In genomic region chr16:92976097-92976496, GRCm38 (mm10) we compare ENCODE assay signal across 27 mouse cellular contexts.
DNase-seq lines count a peak whose midpoint lies in the region; ATAC-seq lines count a peak whose summit lies in the region.
"Had no signal": no experiment of that assay in that cellular context is flagged by ENCODE, and none has a peak within 500 bp of the region (broad histone marks: within the 10 kb centered on the region; RNA-seq: fewer than 3 reads in every experiment).

No protein-coding gene starts in this region.

- peak; percentile 32 for DNase-seq in embryo, embryonic 11.5 days (ENCODE audit: low read depth, low spot score)
- DNase-seq in embryo, embryonic 10.5 days (ENCODE audit: low spot score): no peak
- no peak for DNase-seq in kidney, postnatal 36 days
- DNase-seq in lung, postnatal 36 days: no peak
- DNase-seq in limb, embryonic 10.5 days (ENCODE audit: low spot score): peak; percentile 46
- DNase-seq in gastrocnemius, postnatal 10 days: no peak
- DNase-seq: adrenal gland, postnatal 10 days; cerebellum, adult 11 months; cerebellum, postnatal 10 days; gastrocnemius, postnatal 36 days; heart, adult 2 months; heart, postnatal 14 days; layer of hippocampus, postnatal 36 days; liver, postnatal 0 days; right cerebral cortex, postnatal 4 days; thymus, postnatal 4 days had no signal

- WGBS in kidney, embryonic 16.5 days: 38% methylated on average over 8 of the region's 8 CpGs
- WGBS in lung, embryonic 15.5 days: 49% methylated on average over 8 of the region's 8 CpGs
- 34% methylated on average over 8 of the region's 8 CpGs for WGBS in limb, embryonic 10.5 days

- peaks cover 4% of the 10 kb centered on the region; the same call in 1 of the 2 replicates for H3K4me1 ChIP-seq in kidney, embryonic 16.5 days (ENCODE audit: insufficient read depth, low read length)
- H3K4me1 ChIP-seq in lung, embryonic 15.5 days: no peaks in the 10 kb centered on the region
- H3K4me1 ChIP-seq in limb, embryonic 10.5 days: peaks cover 8% of the 10 kb centered on the region; the same call in 1 of the 2 replicates
- H3K4me1 ChIP-seq: intestine, embryonic 15.5 days; liver, embryonic 12.5 days; midbrain, embryonic 12.5 days; neural tube, embryonic 13.5 days had no signal

- no peak overlapping the region for H3K27ac ChIP-seq in kidney, embryonic 16.5 days (ENCODE audit: low read length)
- no peak overlapping the region for H3K27ac ChIP-seq in lung, embryonic 15.5 days
- H3K27ac ChIP-seq in limb, embryonic 10.5 days: no peak overlapping the region
- H3K27ac ChIP-seq: heart, adult 2 months; intestine, embryonic 15.5 days; liver, embryonic 12.5 days; midbrain, embryonic 12.5 days; neural tube, embryonic 13.5 days; stomach, postnatal 0 days had no signal

- H3K4me2 ChIP-seq in kidney, embryonic 16.5 days (replicated peaks; ENCODE audit: low read depth, low read length): no peak overlapping the region
- H3K4me2 ChIP-seq in lung, embryonic 15.5 days: no peak overlapping the region
- H3K4me2 ChIP-seq: intestine, embryonic 15.5 days; liver, embryonic 12.5 days; midbrain, embryonic 12.5 days; neural tube, embryonic 13.5 days had no signal

- H3K9ac ChIP-seq in kidney, embryonic 16.5 days (replicated peaks; ENCODE audit: low read length): no peak overlapping the region
- H3K9ac ChIP-seq in lung, embryonic 15.5 days: no peak overlapping the region
- H3K9ac ChIP-seq: intestine, embryonic 15.5 days; liver, embryonic 12.5 days; liver, postnatal 0 days; midbrain, embryonic 12.5 days; neural tube, embryonic 13.5 days had no signal

- H3K9me3 ChIP-seq in kidney, embryonic 16.5 days (ENCODE audit: low read length): no peaks in the 10 kb centered on the region
- H3K9me3 ChIP-seq in lung, embryonic 15.5 days: no peaks in the 10 kb centered on the region
- H3K9me3 ChIP-seq in limb, embryonic 10.5 days (replicated peaks): no peaks in the 10 kb centered on the region
- H3K9me3 ChIP-seq: intestine, embryonic 15.5 days; liver, embryonic 12.5 days; midbrain, embryonic 12.5 days; neural tube, embryonic 13.5 days had no signal

- ATAC-seq in kidney, embryonic 16.5 days (ENCODE audit: low FRiP score, low TSS enrichment): peak; percentile 54; the same call in 1 of the 2 replicates
- peak; percentile 90 for ATAC-seq in lung, embryonic 15.5 days (ENCODE audit: borderline replicate concordance, extremely low read depth, low FRiP score, low TSS enrichment)
- ATAC-seq: forebrain, embryonic 14.5 days; hindbrain, embryonic 16.5 days; intestine, embryonic 15.5 days; liver, embryonic 12.5 days; liver, postnatal 0 days; Patski had no signal

- no peak overlapping the region for H3K4me3 ChIP-seq in kidney, embryonic 16.5 days (ENCODE audit: low read length)
- H3K4me3 ChIP-seq in lung, embryonic 15.5 days: no peak overlapping the region
- H3K4me3 ChIP-seq in limb, embryonic 10.5 days: no peak overlapping the region
- H3K4me3 ChIP-seq: heart, adult 2 months; intestine, embryonic 15.5 days; liver, embryonic 12.5 days; megakaryocyte, embryonic 14.5 days; midbrain, embryonic 12.5 days; neural tube, embryonic 13.5 days had no signal

- H3K27me3 ChIP-seq in kidney, embryonic 16.5 days (ENCODE audit: insufficient read depth, low read length): no peaks in the 10 kb centered on the region
- H3K27me3 ChIP-seq in lung, embryonic 15.5 days: no peaks in the 10 kb centered on the region
- H3K27me3 ChIP-seq in limb, embryonic 10.5 days (ENCODE audit: low read depth, poor library complexity, severe bottlenecking): peaks cover 64% of the 10 kb centered on the region
- H3K27me3 ChIP-seq: intestine, embryonic 15.5 days; midbrain, embryonic 12.5 days; neural tube, embryonic 13.5 days; Patski had no signal

- H3K36me3 ChIP-seq in kidney, embryonic 16.5 days (ENCODE audit: insufficient read depth, low read length): no peaks in the 10 kb centered on the region
- no peaks in the 10 kb centered on the region for H3K36me3 ChIP-seq in lung, embryonic 15.5 days
- H3K36me3 ChIP-seq in limb, embryonic 10.5 days: no peaks in the 10 kb centered on the region
- H3K36me3 ChIP-seq: intestine, embryonic 15.5 days; liver, embryonic 12.5 days; midbrain, embryonic 12.5 days; neural tube, embryonic 13.5 days had no signal

Comparison
In these comparisons a context has a peak if more than half of its experiments do, and no peak if none do; other contexts are left out.
1. DNase-seq: peak in embryo, embryonic 11.5 days (single experiment) and limb, embryonic 10.5 days (single experiment); none in embryo, embryonic 10.5 days (single experiment), kidney, postnatal 36 days (0 of 2), lung, postnatal 36 days (single experiment) and gastrocnemius, postnatal 10 days (single experiment).